8 mouse cellular contexts compared by ENCODE assay signal in the genomic region with DNA sequence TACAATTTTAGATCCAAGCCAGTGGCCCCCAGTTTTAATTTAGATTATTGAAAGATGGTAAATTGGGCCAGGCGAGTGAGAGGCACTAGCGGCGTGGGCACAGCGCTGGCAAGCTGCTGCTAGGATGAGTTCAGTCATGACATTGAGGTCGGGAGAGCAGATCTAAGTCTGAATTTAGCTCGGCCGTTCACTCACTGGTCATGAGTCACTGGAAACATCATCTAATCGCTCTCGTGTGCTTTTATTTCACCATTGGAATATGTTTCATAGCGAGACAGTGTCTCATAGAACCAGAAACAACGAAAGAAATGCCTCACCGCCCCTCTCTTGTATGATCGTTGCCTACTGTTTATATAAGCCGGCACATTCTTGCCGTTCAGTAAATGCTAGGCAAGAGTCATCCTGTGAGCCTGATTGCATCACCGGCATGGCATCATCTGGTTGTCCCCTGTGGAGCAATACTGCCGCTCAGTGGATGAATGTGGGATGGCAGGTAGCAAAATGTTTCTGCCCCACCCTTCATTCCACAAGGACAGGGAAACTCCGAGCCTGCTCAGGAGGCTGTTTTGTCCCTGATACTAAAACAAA.
A peak's percentile ranks its signal among the peaks of the same experiment; 100 is the strongest.
DNase-seq lines count a peak whose midpoint lies in the region; ATAC-seq and TF ChIP-seq lines count a peak whose summit lies in the region.

No protein-coding gene starts in this region.

- peak overlapping the region; percentile 43; the same call in 1 of the 2 replicates for H3K9ac ChIP-seq in CH12.LX (ENCODE audit: insufficient read depth, low read depth)
- H3K9ac ChIP-seq in forebrain, embryonic 11.5 days (ENCODE audit: low read length), result peak overlapping the region; percentile 9; the same call in 1 of the 2 replicates
- no peak overlapping the region for H3K9ac ChIP-seq in heart, embryonic 15.5 days
- no peak overlapping the region for H3K9ac ChIP-seq in liver, embryonic 12.5 days
- no peak overlapping the region for H3K9ac ChIP-seq in stomach, embryonic 14.5 days (replicated peaks; ENCODE audit: low read depth, low read length)

- in situ Hi-C loops in CH12.LX (cut with MboI; ENCODE audit: low pct_ligation_motif_present, low pct_unique_long_range_greater_than_20kb, low sequenced_read_pairs), result loop anchor here (10.0 to 25.0 kb wide), 2 partner anchors 537 to 659 kb away; partner anchors contain the start of gene Tmem247

- 0 out of 2 replicates have a peak overlapping the region, but pooled peaks have one; percentile 8 for H3K4me2 ChIP-seq in CH12.LX (ENCODE audit: insufficient read depth, low read depth, poor library complexity, severe bottlenecking)
- peak overlapping the region; percentile 36 for H3K4me2 ChIP-seq in forebrain, embryonic 11.5 days (ENCODE audit: low read depth, low read length, severe bottlenecking)
- H3K4me2 ChIP-seq in heart, embryonic 15.5 days, result peak overlapping the region; percentile 63
- H3K4me2 ChIP-seq in liver, embryonic 12.5 days, result peak overlapping the region; percentile 47
- peak overlapping the region; percentile 50 for H3K4me2 ChIP-seq in stomach, embryonic 14.5 days (replicated peaks; ENCODE audit: low read depth, low read length)

- DNase-seq in CH12.LX (ENCODE audit: extremely low read depth), result peak; percentile 92
- DNase-seq in c-Kit-positive CD71-positive TER-119-negative erythroid progenitor cells, embryonic 14.5 days (ENCODE audit: low read depth), result peak; percentile 76
- DNase-seq in forebrain, embryonic 11.5 days (ENCODE audit: low spot score), result peak; percentile 93
- peak; percentile 92 for DNase-seq in kidney, postnatal 14 days
- DNase-seq in natural killer cell, adult 2 months (ENCODE audit: low spot score in 2 of 2), result peak; percentile 85 to 87

- no peak for TF ChIP-seq EP300 in CH12.LX (IDR thresholded peaks at IDR 0.05; ENCODE audit: low read length)

- no peak overlapping the region for H3K4me3 ChIP-seq in CH12.LX (replicated peaks in 1 of 3; ENCODE audit: low read depth in 2 of 3, low read length in 2 of 3, poor library complexity in 1 of 3)
- H3K4me3 ChIP-seq in forebrain, embryonic 11.5 days (ENCODE audit: low read depth, low read length), result peak overlapping the region; percentile 5; the same call in 1 of the 2 replicates
- H3K4me3 ChIP-seq in heart, embryonic 15.5 days, result peak overlapping the region; percentile 35
- peak overlapping the region; percentile 29; the same call in 1 of the 2 replicates for H3K4me3 ChIP-seq in liver, embryonic 12.5 days
- no peak overlapping the region; the same call in 1 of the 2 replicates for H3K4me3 ChIP-seq in stomach, embryonic 14.5 days (ENCODE audit: low read depth, low read length)

- H3K36me3 ChIP-seq in CH12.LX (replicated peaks in 1 of 2; ENCODE audit: control insufficient read depth in 1 of 2, insufficient read depth in 1 of 2, low read length in 1 of 2), result no peaks in the 10 kb centered on the region
- no peaks in the 10 kb centered on the region for H3K36me3 ChIP-seq in forebrain, embryonic 11.5 days (ENCODE audit: control insufficient read depth, insufficient read depth, low read length)
- H3K36me3 ChIP-seq in heart, embryonic 15.5 days, result no peaks in the 10 kb centered on the region
- no peaks in the 10 kb centered on the region for H3K36me3 ChIP-seq in liver, embryonic 12.5 days
- no peaks in the 10 kb centered on the region for H3K36me3 ChIP-seq in stomach, embryonic 14.5 days (ENCODE audit: control insufficient read depth, insufficient read depth, low read length)

- no peak overlapping the region for H3K27ac ChIP-seq in CH12.LX (ENCODE audit: insufficient read depth, low read depth)
- H3K27ac ChIP-seq in forebrain, embryonic 11.5 days (ENCODE audit: low read depth, low read length), result no peak overlapping the region
- no peak overlapping the region for H3K27ac ChIP-seq in heart, embryonic 15.5 days
- H3K27ac ChIP-seq in liver, embryonic 12.5 days, result no peak overlapping the region
- H3K27ac ChIP-seq in stomach, embryonic 14.5 days (ENCODE audit: low read length), result no peak overlapping the region

- TF ChIP-seq POLR2A in CH12.LX (IDR thresholded peaks at IDR 0.05; ENCODE audit: low read depth, low read length), result no peak

- WGBS in forebrain, embryonic 11.5 days, result 14% methylated on average over 18 of the region's 18 CpGs
- 7% methylated on average over 18 of the region's 18 CpGs for WGBS in heart, embryonic 15.5 days
- 18% methylated on average over 18 of the region's 18 CpGs for WGBS in liver, embryonic 12.5 days (ENCODE audit: insufficient replicate concordance)
- 10% methylated on average over 18 of the region's 18 CpGs for WGBS in stomach, embryonic 14.5 days

- TF ChIP-seq CTCF in CH12.LX (conservative IDR thresholded peaks at IDR 0.05 in 1 of 2, IDR thresholded peaks at IDR 0.05 in 1 of 2; ENCODE audit: low read depth in 2 of 2, low read length in 2 of 2), result peak; percentile 99 to 100

- no peak; the same call in none of the 2 replicates for TF ChIP-seq RAD21 in CH12.LX (IDR thresholded peaks at IDR 0.05; ENCODE audit: low read depth, low read length)

- no peaks in the 10 kb centered on the region for H3K9me3 ChIP-seq in CH12.LX (replicated peaks; ENCODE audit: low read length)
- H3K9me3 ChIP-seq in forebrain, embryonic 11.5 days (ENCODE audit: control insufficient read depth, low read length), result no peaks in the 10 kb centered on the region
- no peaks in the 10 kb centered on the region for H3K9me3 ChIP-seq in heart, embryonic 15.5 days (replicated peaks)
- H3K9me3 ChIP-seq in liver, embryonic 12.5 days (replicated peaks), result no peaks in the 10 kb centered on the region
- no peaks in the 10 kb centered on the region for H3K9me3 ChIP-seq in stomach, embryonic 14.5 days (ENCODE audit: control insufficient read depth, low read depth, low read length)

- ATAC-seq in forebrain, embryonic 11.5 days (replicated peaks; ENCODE audit: low FRiP score), result peak; percentile 76
- ATAC-seq in heart, embryonic 15.5 days (replicated peaks; ENCODE audit: insufficient number of reproducible peaks, insufficient read depth, low FRiP score, low read depth), result peak; percentile 69; the same call in 1 of the 2 replicates
- 0 out of 2 replicates have a peak, but pooled peaks have one; percentile 44 for ATAC-seq in liver, embryonic 12.5 days
- ATAC-seq in stomach, embryonic 14.5 days (ENCODE audit: insufficient number of reproducible peaks, insufficient read depth, low FRiP score, low read depth), result peak; percentile 72; the same call in 1 of the 2 replicates

- no peaks in the 10 kb centered on the region for H3K79me2 ChIP-seq in CH12.LX (replicated peaks; ENCODE audit: control insufficient read depth, extremely low read depth, insufficient read depth, poor library complexity, severe bottlenecking)

- H3K27me3 ChIP-seq in CH12.LX (replicated peaks), result peaks cover 2% of the 10 kb centered on the region
- H3K27me3 ChIP-seq in forebrain, embryonic 11.5 days (ENCODE audit: control insufficient read depth, insufficient read depth, low read length), result no peaks in the 10 kb centered on the region
- H3K27me3 ChIP-seq in heart, embryonic 15.5 days, result 0 out of 2 replicates have a peak, but pooled peaks cover 7% of the 10 kb centered on the region
- H3K27me3 ChIP-seq in liver, embryonic 12.5 days (replicated peaks), result peaks cover 12% of the 10 kb centered on the region
- no peaks in the 10 kb centered on the region for H3K27me3 ChIP-seq in stomach, embryonic 14.5 days (ENCODE audit: control insufficient read depth, insufficient read depth, low read length)

- peaks cover 6 to 36% of the 10 kb centered on the region in 2 experiments for H3K4me1 ChIP-seq in CH12.LX (ENCODE audit: control insufficient read depth in 1 of 2, insufficient read depth in 2 of 2)
- no peaks in the 10 kb centered on the region; the same call in 1 of the 2 replicates for H3K4me1 ChIP-seq in forebrain, embryonic 11.5 days (replicated peaks; ENCODE audit: control insufficient read depth, insufficient read depth, low read length)
- H3K4me1 ChIP-seq in heart, embryonic 15.5 days (replicated peaks), result peaks cover 6% of the 10 kb centered on the region; the same call in 1 of the 2 replicates
- peaks cover 8% of the 10 kb centered on the region for H3K4me1 ChIP-seq in liver, embryonic 12.5 days
- peaks cover 8% of the 10 kb centered on the region; the same call in 1 of the 2 replicates for H3K4me1 ChIP-seq in stomach, embryonic 14.5 days (ENCODE audit: control insufficient read depth, insufficient read depth, low read length)

- dilution Hi-C loops in CH12.LX (cut with MboI; ENCODE audit: extremely low pct_ligation_motif_present, extremely low pct_unique_long_range_greater_than_20kb, low sequenced_read_pairs), result no loop called here

TF ChIP-seq in CH12.LX, 34 proteins besides CTCF, POLR2A, EP300 and RAD21 (continues in another document):
- TF ChIP-seq NRF1 (IDR thresholded peaks at IDR 0.05; ENCODE audit: low read depth, low read length) (no peak; the same call in 1 of the 2 replicates), UBTF (IDR thresholded peaks at IDR 0.05; ENCODE audit: low read depth, low read length) (no peak), MEF2A (IDR thresholded peaks at IDR 0.05; ENCODE audit: borderline replicate concordance, low read depth, low read length) (peak; percentile 74), HCFC1 (IDR thresholded peaks at IDR 0.05; ENCODE audit: low read depth, low read length) (peak; percentile 54), MXI1 (IDR thresholded peaks at IDR 0.05; ENCODE audit: low read depth, low read length) (peak; percentile 59; the same call in 1 of the 2 replicates), RCOR1 (conservative IDR thresholded peaks at IDR 0.05; ENCODE audit: low read depth, low read length) (no peak), MAZ (IDR thresholded peaks at IDR 0.05; ENCODE audit: low read depth, low read length) (peak; percentile 88; the same call in 1 of the 2 replicates), JUND (conservative IDR thresholded peaks at IDR 0.05; ENCODE audit: low read depth, low read length) (peak; percentile 93), CHD2 (IDR thresholded peaks at IDR 0.05; ENCODE audit: low read length) (no peak; the same call in 1 of the 2 replicates), USF2 (conservative IDR thresholded peaks at IDR 0.05; ENCODE audit: low read depth, low read length) (no peak), ELF1 (IDR thresholded peaks at IDR 0.05; ENCODE audit: low read depth, low read length) (no peak), JUN (IDR thresholded peaks at IDR 0.05; ENCODE audit: insufficient read depth, low read depth, low read length) (peak; percentile 92), ZC3H11A (IDR thresholded peaks at IDR 0.05; ENCODE audit: low read depth, low read length) (peak; percentile 97), MAX (IDR thresholded peaks at IDR 0.05; ENCODE audit: low read length) (peak; percentile 81), PAX5 (IDR thresholded peaks at IDR 0.05; ENCODE audit: low read length) (no peak), TBP (conservative IDR thresholded peaks at IDR 0.05; ENCODE audit: low read depth, low read length) (no peak), NELFE (IDR thresholded peaks at IDR 0.05; ENCODE audit: low read depth, low read length) (peak; percentile 65; the same call in 1 of the 2 replicates), POLR2AphosphoS2 (IDR thresholded peaks at IDR 0.05; ENCODE audit: low read depth, low read length) (no peak), TCF12 (IDR thresholded peaks at IDR 0.05; ENCODE audit: low read depth, low read length) (peak; percentile 63; the same call in 1 of the 2 replicates)

Comparison
In these comparisons a context has a peak if more than half of its experiments do, and no peak if none do; other contexts are left out.
1. H3K4me2 ChIP-seq: peak in every context shown above with its lines; median percentile 63 in heart, embryonic 15.5 days; 50 in stomach, embryonic 14.5 days; 47 in liver, embryonic 12.5 days; 36 in forebrain, embryonic 11.5 days; 8 in CH12.LX.
2. H3K4me3 ChIP-seq: peak in forebrain, embryonic 11.5 days (single experiment), heart, embryonic 15.5 days (single experiment) and liver, embryonic 12.5 days (single experiment); none in CH12.LX (0 of 3) and stomach, embryonic 14.5 days (single experiment).
3. H3K9ac ChIP-seq: peak in CH12.LX (single experiment) and forebrain, embryonic 11.5 days (single experiment); none in heart, embryonic 15.5 days (single experiment), liver, embryonic 12.5 days (single experiment) and stomach, embryonic 14.5 days (single experiment).
4. Peak in every context shown above with its lines, with median percentiles within 50 percentile points of each other: DNase-seq and ATAC-seq.